Mouse (Mus musculus) urinary bladder, postnatal 4 days (tissue): ENCODE data around the gene Plaur.

ENCODE experiments used
- DNase-seq, 2 experiments: peaks; one replicate each; pipeline ENCODE4 v3.0.0; 2021 to 2022; ENCODE audit warnings: low spot score in 2 of 2

Plaur gene

DNA sequence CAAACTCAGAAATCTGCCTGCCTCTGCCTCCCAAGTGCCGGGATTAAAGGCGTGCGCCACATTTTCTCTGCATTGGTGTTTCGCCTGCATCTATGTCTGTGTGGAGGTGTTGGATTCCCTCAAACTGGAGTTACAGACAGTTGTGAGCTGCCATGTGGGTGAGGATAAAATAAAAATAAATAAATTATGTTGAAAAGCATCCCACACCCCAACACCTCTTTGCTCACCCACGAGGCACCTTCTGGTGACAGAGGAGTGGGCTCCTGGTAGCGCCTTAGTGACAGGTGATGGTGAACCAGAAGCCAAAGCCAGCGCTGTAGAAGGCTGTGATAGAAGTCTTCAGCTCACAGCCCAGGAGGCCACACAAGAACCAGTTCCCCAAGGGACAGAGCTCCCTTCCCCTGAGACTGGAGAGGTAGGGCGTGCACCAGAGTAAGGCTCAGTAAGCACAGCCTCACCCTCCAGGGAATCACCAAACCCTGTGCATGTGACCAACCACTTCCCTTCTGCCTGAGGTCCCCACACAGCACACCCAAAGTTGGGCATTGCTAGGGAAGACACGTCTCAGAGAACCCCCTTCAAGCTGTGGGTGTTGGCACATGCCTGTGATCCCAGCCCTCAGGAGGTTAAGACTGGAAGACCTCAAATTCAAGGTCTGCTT is 16.9 kb upstream of the Plaur start:
- no peak for DNase-seq

GRCm38 (mm10) chr7:24446697-24447340 is 15.5 kb upstream of the Plaur start:
- DNase-seq, result no peak

GRCm38 (mm10) chr7:24448782-24449517 is 13.3 kb upstream of the Plaur start:
- DNase-seq, result no peak

DNA sequence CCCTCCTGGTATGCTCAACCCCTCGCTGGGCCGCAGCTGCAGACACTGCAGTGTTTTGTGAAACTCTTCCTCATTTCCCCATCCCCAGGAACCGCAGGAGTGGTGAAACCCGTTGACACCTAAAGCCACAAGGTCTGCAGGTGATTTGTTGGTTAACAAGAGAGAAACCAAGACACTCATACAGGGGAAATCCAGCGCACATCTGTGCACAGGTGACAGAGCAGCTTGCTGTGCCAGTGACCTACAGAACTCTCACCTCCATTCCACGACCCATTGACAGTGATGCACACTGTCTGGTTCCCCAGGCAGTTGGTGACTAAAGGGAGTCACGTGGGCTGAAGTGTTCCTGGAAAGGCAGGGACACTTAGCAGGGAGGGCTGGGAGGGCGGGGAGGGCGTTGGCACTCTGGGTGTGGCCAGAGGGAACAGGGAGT is 11.7 kb upstream of the Plaur start:
- no peak for DNase-seq

DNA sequence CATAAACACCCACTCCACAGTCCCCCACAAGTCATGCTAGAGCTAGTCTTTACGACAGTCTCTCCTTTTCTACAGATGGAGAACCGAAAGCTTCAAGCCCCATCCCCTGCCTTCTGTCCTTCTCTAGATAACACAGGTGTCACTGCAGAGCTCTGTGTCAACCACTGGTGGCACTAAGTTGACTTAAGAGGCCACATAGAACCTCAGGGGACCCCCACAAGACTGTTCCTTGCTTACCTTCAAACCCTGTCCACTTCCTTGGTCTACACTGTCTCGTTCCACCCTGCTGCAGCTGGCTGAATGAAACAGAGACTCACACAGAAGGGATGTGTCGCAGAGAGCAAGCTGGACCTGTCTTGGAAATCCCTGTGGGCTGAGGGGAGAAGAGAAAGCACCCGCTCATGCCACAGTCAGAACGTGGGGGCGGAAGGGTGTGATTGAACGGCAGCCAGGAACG is 10.4 kb upstream of the Plaur start, which contains the start of gene Irgc1:
Gene Irgc1, minus strand, starts transcription at position 443 of the 457 bp plus-strand sequence.
- no peak for DNase-seq

GRCm38 (mm10) chr7:24454199-24454598 is 8.1 kb upstream of the Plaur start:
- no peak for DNase-seq

DNA sequence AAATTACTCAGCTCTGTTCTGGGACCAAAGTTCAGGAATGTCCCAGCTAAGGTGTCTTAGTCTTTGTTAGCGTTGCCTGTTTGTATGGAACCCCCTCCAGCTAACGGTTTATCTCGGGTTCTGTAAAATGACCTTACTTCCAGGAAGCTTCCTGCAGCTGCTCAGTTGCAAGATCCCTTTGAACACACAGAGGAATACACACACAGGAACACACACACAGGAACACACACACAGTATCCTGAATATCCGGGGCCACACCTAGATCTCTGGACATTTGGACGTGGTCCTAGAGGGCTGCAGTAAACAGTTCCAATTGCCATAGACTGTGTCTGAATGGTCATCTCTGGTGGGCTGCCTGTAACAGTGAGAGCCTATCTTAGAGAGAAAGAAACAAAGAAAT is 6.6 kb upstream of the Plaur start:
- DNase-seq, result no peak

GRCm38 (mm10) chr7:24457726-24458370 is 4.4 kb upstream of the Plaur start:
- no peak for DNase-seq

GRCm38 (mm10) chr7:24459440-24459839 is 2.8 kb upstream of the Plaur start:
- DNase-seq, result no peak

GRCm38 (mm10) chr7:24459843-24460242 is 2.4 kb upstream of the Plaur start:
- no peak for DNase-seq

- DNase-seq, result no peak
These were observed 770 bp upstream of the Plaur start for GRCm38 (mm10) chr7:24461376-24462051.

DNA sequence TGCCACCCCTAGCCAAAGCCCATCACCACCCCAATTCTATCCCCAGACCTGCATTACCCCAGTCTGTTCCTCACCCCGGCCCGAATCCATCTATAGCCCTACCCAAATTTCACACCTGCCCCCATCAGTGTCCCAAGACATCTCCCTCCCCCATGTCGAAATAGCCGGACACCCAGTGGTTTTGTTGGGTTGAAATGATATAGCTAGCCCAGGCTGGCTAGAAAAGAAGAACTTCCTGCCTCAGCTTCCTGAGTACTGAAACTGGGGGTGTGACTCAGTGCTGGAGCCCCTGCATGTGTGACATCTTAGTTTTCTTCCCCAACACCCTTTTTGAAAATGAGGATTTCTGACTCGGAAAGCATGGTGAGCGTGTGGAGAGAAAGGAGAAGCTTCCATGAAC is 4.6 kb downstream of the Plaur start:
- DNase-seq, result no peak

- DNase-seq, result no peak
These were observed 5.6 kb downstream of the Plaur start for GRCm38 (mm10) chr7:24467886-24468285.

- DNase-seq, result no peak
These were observed 6.8 kb downstream of the Plaur start for GRCm38 (mm10) chr7:24469126-24469525.

- no peak for DNase-seq
These were observed 8.1 kb downstream of the Plaur start for GRCm38 (mm10) chr7:24470356-24470755.

- DNase-seq, result no peak
These were observed 10.2 kb downstream of the Plaur start for GRCm38 (mm10) chr7:24472442-24472841.

DNA sequence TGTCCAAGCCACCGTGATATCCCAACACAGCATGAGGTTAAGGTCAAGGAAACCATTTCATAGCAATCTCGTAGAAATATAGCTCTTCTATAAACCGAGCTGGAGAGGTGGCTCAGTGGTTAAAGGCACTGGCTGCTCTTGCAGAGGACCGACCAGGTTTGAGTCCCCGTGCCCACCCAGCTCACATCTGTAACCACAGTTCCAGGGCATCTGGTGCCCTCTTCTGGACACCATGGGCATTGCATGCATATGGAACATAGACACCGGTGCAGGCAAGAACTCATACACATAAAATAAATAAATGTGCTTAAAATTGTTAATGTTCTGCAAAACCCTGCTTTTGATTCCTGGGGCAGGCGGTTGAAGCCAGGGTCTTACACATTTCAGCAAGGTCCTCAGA is 10.7 kb downstream of the Plaur start:
- DNase-seq, result no peak

DNA sequence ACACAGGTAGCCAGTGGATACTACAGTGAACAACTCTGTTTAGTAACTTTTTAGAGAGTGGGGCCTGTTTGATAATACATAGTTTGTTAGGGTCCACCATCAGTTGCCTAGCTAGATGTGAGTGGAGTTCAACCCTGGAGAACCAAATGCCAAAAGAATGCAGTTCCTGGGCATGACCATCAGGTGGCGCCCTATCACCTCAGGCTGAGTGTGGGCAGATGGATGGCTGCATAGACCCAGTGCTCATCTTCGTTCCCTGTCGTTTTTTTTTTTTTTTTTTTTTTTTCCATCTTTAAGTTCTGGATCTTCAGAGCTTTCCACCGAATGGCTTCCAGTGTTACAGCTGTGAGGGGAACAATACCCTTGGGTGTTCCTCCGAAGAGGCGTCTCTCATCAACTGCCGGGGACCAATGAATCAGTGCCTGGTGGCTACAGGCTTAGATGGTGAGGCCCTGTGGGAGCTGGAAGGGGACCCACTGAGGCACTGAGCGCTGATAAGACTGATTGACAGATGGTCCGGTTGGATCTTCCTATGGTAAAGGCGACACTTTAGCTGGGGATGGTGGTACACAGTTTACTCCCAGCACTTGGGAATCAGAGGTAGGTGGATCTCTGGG is 11.7 kb downstream of the Plaur start:
- DNase-seq, result no peak

GRCm38 (mm10) chr7:24474811-24475506 is 12.7 kb downstream of the Plaur start:
- no peak for DNase-seq

DNA sequence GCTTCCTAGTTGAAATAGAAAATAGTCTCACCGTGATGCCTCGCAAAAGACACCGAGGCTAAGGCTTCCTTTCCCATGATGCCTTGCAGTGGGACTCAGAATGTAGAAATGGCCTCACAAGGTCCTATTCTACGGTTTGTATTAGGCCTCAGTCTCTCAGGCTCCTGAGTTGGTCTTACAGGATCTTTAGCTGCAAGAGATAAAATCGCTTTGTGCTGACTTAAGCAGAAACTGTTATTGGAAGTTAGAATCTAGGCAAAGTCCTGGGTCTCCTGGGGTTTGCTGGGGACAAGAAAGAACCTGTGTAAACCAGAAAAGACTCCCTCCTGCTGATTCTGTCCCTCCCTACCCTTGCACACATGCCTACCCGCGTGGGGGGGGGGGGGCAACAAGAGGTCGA is 14.1 kb downstream of the Plaur start:
- no peak for DNase-seq

GRCm38 (mm10) chr7:24476856-24477255 is 14.6 kb downstream of the Plaur start:
- DNase-seq, result no peak
